Mouse (Mus musculus): ENCODE data around the gene Fbxl14. TPM values are rescaled to one million over a fixed set of nuclear protein-coding genes. Genes with fewer than 3 reads are reported as not detected.

The Fbxl14 gene
- 8.0 TPM for polyA plus RNA-seq (2017; shearing (Covaris generic))

GRCm38 (mm10) chr6:119479343-119479875 is at the start of gene Fbxl14:
Gene Fbxl14 (plus strand): TSS chr6:119479668.

Other genes starting within 250 kb of the Fbxl14 start
- gene Cacna2d4, start 243.1 kb upstream of the Fbxl14 start, polyA plus RNA-seq (2017; shearing (Covaris generic)) = 14.1 TPM
- 0.61 TPM for gene Lrtm2, start 148.9 kb upstream of the Fbxl14 start, polyA plus RNA-seq (2017; shearing (Covaris generic))
- gene Adipor2, start 62.0 kb upstream of the Fbxl14 start, polyA plus RNA-seq (2017; shearing (Covaris generic)) = 4.8 TPM
- not detected for gene Wnt5b, start 64.7 kb downstream of the Fbxl14 start, polyA plus RNA-seq (2017; shearing (Covaris generic))

All from CD4-positive, CD25-positive, alpha-beta regulatory T cell, adult 9 weeks (primary cell).